Mouse (Mus musculus) brain, embryonic 14.5 days (tissue): ENCODE data around the gene Nr3c2.

Source experiments
- CTCF ChIP-seq: fragments of 200-500 bp; IDR thresholded peaks from 2 replicates; pipeline ENCODE4 v1.5.1; 2012; ENCODE audit warnings: inconsistent platforms, mild to moderate bottlenecking, moderate library complexity, borderline replicate concordance; ENCODE audit not compliant: insufficient read depth, insufficient read length; ENCODE audit errors: extremely low read depth
- POLR2A ChIP-seq: fragments of 200-500 bp; IDR thresholded peaks from 2 replicates; pipeline ENCODE4 v1.6.1; 2012; ENCODE audit warnings: mild to moderate bottlenecking, inconsistent platforms, borderline replicate concordance; ENCODE audit not compliant: poor library complexity, insufficient read depth, insufficient read length, severe bottlenecking; ENCODE audit errors: extremely low read depth

DNA sequence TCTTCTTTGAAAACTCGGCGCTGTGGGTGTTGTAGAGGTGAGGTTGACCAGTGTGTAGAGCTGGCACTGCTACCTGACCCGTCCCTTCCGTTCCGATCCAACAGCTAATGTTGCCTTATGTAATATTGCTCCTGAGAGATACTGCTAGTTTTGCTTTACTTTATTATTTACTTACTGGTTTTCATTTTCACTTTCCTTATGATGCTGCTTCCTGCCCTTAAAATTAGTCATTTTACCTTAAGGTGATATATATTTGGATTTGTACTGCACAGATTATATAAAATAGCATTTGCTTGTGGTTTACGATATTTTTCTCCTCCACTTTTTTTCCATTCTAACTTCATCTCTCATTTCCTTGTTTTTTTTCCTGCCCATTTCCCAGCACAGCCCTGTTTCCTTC is 157.6 kb downstream of the Nr3c2 start:
- no peak for TF ChIP-seq CTCF
- no peak for TF ChIP-seq POLR2A
